Mouse (Mus musculus) heart, postnatal 10 days (tissue): ENCODE data around the gene Aldh9a1. TPM values are rescaled to one million over a fixed set of nuclear protein-coding genes. Genes with fewer than 3 reads are reported as not detected.

Experiments used
- microRNA-seq, 2 experiments: library from miRNA; unstranded; fragments of <30 nt; microRNA quantifications; one replicate each; pipeline ENCODE4 v1.2.0; 2022
- total RNA-seq, 2 experiments: library from RNA; stranded (reverse); gene quantifications; 2 replicates each; pipeline ENCODE4 v1.2.3; 2021

Gene Aldh9a1
- total RNA-seq, 2 experiments from 2014 or later, result 29.1 to 34.2 TPM

Small RNA genes within 50 kb of the gene (microRNA-seq; reads per million reads assigned to microRNA genes)
- 0 to 0.24 reads per million in 2 experiments for gene Gm25911

Other genes with a start within 250 kb of the Aldh9a1 start
- gene Uck2, start 64.7 kb upstream of the Aldh9a1 start, total RNA-seq, result 10 to 100 TPM; 55.1 to 56.9 TPM
- 10 to 100 TPM; 84.6 to 94.3 TPM for gene Tmco1, start 41.6 kb upstream of the Aldh9a1 start, total RNA-seq
- gene Mgst3, start 43.9 kb downstream of the Aldh9a1 start, total RNA-seq, result 100 to 1,000 TPM; 191 to 207 TPM
- gene Lrrc52, start 116.8 kb downstream of the Aldh9a1 start, total RNA-seq, result 1 to 10 TPM in 1 of 2 experiments, under 1 TPM in 1; 0.69 to 3.2 TPM
- gene Rxrg, start 248.4 kb downstream of the Aldh9a1 start, total RNA-seq, result 10 to 100 TPM; 25.8 to 28.4 TPM